Mouse (Mus musculus) thymus, postnatal 14 days (tissue): ENCODE data around the gene Fgf7.

ENCODE experiments used
- DNase-seq: peaks from one replicate; pipeline ENCODE4 v3.0.0; 2021

Gene Fgf7

DNA sequence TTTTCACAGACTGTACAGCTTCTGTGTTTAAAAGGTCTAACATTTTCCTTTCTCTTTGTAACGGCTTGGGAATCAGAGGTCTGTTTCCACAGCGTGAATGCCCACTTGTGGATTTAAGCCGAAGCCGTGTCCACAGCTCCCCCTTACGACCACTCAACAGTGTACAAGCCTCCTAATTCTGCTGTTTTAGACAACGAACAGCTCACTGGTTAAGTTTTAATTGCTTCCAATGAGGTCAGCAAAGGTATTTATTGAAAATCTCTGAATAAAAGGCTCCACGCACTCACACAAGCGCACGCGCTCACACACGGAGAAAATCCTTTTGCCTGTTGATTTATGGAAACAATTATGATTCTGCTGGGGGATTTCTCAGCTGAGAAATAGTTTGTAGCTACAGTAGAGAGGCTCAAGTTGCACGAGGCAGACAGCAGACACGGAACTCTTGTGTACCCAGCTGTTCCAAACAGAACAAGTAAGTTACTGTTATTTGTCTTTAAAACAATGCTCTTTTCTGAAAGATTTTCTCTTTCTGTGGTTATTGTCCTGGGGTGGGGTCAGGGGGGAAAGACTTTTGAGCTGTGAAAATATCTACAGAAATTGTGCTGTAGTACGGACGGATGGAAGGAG, at the start of gene Fgf7:
Gene Fgf7 (plus strand): TSS at position 280 of the 627 bp plus-strand sequence.
- DNase-seq = no peak

DNA sequence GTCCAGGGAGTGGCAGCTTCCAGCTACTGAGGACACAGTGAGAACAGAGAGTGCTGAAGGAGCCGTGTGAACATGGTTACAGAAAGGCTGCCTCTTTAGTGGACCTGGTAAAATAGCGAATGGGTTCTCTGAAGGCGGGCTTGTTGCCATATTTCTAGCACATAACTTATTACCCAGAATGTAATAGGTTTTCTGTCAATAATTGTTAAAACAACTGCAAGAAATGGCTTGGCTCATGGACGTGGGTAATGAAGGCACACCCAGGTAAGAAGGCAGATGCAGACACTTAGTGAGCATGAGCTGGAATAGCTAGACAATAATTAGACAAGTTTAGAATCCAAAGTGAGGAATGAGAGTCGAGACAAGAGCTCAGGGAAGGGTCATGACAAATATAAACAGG, 32.2 kb upstream of the Fgf7 start:
- no peak for DNase-seq

DNA sequence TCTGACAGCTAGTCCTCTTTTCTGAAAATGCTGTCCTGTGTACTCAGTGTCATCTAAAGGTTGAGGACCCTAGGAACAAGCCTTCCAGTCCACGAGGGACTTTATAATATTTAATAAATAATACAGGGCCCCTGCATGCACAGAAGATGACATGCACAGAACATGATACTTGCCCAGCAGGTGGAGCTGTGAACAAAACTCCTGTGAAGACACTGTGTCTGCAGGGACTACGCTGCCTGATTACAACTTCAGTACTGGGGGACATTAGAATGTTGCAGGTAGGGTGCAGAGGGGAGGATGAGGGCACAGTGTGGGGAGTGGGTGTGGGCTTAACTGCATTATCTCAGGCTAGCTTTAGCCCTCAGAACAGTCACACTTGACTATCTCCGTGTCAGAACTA, 28.4 kb upstream of the Fgf7 start:
- peak; percentile 48 for DNase-seq

DNA sequence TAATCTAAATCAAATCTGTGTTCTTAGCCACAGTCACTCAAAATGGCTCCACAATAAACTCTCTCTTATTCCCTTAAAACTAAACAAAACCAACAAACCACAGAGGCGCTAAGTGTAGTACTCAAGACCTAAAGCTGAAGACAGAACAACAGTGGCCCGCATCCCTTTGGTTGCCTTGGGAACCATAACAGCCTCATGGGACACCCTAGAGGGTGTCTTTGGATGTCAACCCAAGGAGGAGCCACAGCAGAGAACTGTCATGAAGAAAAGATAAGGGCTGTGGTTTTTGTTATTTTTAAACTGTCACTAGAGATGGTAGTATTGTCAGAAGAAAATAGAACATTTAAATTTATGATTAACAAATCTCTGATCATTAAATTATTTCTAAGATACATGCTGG, 27.7 kb upstream of the Fgf7 start:
- DNase-seq = no peak

DNA sequence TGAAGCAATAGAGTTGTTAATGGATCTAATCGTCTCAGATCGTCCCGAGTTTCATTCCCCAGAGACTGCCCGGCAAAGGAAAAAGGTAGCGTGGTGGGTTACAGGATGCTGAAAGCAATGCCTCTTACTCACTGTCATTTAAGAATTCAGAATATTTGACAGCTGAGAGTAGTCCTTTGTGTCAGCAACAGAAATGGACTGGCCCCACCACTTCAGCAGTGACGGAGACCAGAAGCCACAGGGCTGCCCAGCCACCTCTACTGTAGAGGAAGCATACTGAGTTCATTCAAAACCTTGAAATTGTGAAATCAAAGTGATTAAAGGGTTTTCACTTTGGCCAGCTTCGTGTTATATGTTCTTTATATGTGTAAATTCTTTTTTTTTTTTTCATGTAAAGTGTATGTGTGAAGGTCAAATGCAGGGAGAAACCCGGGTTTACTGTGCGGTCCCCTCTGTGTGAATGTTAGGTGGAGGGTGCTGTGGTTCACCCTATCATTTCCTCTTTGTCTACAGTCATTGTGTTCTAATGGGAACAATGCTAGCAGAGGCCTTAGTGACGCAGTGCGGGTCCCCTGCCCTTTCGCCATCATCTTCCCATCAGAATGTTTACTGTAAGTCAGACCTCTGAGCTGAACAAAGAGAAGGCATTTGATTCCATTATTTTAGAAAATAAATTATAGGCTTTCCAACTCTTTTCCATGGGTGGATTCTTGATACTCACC, 19.3 kb upstream of the Fgf7 start:
- no peak for DNase-seq

DNA sequence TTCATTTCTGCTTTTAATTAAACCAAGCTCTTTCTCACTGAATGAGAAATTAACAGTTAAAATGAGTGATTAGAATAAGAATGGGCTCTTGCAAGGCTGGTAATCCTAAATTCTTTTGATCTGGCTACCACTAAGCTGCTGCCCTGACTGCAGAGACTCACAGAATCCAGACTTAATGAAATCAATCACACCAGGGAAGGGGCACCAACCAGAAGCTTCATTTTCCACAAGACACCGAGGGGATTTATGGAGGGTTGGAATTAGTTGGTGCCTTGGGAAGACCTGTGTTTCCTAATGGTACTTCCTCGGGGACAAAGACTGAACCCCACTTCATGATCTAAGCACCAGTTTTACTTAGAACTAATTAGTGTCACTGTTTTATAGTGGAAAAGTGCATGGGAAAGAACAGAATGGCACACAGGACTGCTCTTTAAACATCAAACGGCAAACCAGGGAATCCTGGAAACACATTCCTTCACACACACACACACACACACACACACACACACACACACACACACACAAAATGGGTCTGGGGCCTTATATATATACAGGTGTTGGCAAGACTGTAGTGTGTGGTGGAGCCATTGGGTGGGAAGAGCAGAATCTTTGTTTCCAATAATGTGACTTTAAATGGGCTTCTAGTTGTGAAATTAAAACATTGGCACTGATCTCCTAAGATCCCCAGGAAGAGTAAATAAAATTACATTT, 18.5 kb upstream of the Fgf7 start:
- DNase-seq = no peak

DNA sequence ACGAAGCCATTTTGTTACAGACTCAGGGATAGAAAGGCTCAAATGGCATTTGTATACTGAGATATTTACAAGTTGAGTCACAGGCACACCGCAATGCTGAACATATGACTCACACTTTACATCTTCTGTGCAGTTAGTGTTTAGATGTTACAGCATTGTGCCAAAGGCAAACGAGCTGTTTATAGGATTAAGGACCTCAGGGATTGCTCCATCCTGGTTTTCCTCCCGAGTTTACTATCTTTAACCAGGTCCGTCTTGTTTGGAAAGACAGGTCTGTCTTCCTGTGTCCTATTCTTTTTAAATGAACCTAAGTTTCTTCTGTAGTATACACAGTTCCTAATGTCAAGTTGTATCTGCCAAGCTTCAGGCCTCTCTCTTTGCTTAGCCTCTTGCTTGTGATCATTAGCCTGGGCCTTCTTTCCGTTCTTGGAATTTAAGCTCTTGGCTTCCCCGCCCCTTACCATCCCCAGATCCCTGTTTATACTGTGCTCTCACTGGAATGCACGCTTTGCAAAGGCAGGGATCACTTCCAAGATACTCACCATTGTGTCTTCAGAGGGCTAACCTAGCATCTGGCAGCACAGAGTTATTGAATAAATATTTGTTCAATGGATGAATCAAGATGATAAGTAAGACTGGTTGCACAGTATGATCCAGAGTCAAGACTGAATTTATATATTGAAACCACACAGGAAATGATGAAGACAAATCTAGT, 3.1 kb upstream of the Fgf7 start:
- no peak for DNase-seq

DNA sequence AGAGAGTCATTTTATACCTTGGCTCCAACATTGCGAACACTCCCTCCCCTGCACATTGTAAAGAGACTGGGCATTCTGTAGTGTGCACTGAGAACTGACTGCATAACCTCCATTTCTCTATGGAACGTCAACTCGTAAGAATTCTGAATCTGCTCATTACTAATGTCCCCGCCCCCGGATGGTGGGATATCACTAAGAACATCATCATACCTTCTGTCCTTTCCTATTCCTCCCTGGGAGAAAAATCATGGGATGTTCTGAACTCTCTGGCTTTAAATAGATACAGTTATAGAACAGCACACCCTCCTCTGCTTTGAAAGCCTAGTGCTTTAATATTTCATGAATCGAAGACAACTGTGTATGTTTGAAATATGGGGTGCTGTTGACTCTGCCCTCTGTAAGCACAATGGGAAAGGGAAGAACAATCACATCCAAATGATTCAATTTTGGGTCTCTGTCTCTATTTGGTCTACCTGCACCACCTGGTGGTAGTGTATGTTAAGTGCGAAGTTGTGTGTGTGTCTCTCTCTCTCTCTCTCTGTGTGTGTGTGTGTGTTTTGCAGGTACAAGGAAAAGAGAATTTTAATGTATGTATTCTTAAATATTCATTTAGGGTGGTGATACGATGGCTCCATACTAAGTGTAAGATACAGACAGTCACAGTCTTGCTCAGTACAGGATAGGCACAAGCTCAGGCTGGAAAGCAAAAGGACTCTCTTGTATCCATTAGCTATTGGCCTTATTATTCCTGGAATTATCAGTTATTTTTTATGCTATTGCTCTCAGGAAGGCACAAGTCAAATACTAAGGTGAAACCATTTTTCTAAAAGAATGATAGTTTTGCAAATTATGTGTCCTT, 1.1 kb upstream of the Fgf7 start:
- peak; percentile 7 for DNase-seq

DNA sequence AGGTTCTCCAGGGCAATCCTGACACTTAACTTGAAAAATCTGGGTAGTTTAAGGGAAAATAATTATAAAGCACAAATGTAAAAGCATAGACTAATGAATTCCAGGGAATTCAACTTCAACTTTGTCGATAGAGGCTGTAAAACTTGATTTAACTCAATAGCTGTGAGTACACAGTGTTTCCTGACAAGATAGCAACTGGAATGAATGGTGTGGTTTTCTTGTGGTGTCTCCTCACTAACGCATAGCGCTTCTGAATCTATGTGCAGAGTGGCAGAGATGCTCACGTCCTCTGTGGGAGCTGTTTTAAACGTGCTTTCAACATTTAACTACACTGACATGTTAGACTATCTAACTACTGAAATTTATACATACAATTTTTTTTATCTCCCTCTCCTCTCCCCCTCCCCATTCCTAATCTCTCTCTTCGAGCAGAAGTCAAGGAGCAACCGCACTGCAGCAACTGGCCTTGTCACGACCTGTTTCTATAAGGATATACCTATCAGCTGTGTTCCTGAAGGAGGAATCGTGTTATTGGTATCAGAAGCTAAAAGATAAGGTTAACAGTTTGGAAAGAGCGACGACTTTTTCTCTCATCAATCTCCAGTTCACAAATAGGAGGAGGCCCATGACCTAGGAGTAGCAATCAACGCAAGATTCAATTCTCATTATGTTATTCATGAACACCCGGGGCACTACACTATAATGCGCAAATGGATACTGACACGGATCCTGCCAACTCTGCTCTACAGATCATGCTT, 734 bp downstream of the Fgf7 start:
- DNase-seq = no peak

DNA sequence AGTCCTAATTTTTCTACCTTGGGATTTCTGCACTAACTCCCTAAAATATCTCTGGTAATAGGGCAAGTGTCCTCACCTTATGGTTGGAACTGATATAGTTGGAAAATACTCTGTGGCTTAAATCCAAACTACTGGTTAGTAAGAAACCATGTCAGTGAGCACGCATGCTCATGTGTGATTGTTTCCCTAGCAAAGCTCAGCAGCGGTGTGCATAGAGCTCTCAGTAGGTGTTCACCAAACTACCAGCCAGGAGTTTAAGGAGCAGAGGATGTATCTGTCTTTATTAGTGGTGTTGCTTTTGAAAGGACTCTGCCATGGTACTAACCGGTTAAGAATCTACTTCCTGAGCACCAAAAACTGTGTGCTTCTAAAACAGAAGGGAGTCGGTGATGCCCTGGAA, 1.7 kb downstream of the Fgf7 start:
- no peak for DNase-seq

DNA sequence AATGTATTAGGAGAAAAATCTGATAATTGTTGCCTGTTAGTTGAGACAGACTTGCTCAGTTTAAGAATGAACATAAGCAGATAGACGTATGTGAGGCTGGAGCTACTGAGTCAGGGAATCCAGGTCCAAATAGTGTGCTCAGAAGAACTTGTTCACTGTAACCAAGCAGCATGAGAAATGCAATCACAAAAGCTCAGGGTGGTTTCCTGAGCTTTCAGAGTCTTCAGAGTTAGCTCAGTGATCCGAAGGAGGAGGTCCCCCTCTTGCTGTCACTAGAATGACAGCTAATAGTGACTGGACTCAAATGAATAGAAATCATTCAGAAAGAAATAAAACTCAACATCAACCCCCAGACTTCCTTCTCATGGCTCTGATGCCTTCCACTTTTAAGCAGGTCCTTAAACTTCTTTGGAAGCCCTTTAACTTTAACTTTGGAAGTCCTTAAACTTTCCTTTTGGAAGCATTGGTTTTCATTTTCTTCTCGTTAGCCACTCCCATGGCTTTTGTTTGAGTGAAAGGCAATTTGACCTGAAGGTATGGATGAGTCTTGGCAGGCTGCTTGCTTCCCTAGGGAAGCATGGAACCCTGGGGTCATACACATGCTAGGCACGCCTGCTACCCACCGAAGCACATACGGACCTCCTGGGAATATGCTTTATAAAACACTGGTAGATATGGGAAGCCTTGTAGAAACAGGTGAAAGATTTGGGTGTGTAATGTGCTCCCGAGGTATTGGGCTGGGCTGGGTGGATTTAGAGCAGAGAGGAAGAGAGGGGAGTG, 4.0 kb downstream of the Fgf7 start:
- DNase-seq = no peak

DNA sequence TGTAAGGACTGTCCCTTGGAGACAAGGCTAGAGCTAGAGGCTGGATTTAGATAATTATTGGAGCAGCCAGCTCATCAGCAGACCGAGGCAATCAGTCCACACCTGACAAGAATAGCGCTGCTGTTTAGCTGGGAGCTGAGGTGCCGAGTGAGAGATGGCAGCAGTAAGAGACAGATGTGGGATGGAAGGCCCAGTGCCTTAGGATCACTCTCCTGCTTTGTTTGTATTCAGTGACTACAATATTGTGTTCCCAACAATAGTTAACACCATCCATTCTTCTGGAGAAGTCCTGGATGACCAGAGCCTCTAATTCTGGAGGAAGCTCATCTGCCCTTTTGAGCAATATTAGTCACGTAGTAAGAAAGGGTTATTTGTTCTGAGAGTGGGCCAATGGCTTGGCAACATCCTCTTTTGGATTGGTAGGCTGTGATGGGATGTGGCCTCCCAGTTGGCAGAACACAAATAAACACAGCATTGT, 5.0 kb downstream of the Fgf7 start:
- no peak for DNase-seq

DNA sequence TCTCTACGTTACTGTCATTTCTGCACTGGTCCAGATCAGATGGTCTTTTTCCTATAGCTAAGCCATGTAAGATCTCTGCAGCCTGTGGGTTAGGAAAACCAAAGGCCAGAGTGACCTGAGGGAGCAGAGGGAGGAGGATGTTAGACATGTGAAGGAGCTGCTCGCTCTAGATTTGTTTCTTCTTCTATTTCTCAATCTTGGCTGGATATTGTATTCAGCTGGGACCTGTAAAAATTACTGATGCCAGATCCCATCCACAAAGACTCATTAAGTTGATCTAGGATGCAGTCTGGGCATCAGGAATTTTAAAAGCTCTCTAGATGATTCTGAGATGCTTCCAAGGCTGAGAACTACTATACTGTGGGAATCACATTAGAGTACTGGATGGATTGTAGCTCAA, 6.2 kb downstream of the Fgf7 start:
- no peak for DNase-seq

DNA sequence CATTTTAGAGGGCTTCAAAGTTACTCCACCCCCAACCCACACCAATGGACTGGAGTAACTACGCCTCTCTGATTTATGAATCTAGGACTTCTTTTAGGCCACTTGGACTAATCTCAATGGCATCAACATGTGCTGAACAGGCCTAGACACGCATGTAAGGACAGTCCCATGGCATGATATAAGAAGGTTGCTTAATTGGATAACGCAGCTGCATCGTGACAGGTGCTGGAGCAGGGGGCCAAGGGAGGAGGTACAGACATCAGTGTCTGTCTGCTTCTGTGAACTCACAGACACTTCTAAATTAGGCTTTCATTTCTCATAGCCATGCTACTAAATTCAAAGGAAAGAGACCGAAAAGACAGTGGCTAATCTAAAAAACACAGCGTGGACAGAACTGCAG, 6.8 kb downstream of the Fgf7 start:
- no peak for DNase-seq

DNA sequence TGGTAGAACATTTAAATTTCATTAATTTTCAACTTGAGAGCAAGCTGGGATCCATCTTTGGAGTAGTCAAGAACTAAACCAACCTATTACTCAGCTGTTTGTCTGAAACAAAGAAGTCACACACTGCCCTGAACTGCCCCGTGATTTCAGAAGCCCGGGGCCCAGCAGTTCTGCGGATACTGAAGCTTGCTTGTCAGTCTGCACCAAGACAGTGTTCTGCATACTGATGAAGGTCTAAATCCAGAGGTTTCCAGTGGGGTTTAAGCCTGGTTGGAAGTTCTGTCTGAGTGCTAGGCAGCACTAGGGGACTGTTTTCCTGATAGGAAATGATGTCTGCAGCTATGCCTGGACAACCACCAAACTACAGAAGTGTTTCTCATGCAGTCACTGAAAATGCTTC, 8.2 kb downstream of the Fgf7 start:
- no peak for DNase-seq

DNA sequence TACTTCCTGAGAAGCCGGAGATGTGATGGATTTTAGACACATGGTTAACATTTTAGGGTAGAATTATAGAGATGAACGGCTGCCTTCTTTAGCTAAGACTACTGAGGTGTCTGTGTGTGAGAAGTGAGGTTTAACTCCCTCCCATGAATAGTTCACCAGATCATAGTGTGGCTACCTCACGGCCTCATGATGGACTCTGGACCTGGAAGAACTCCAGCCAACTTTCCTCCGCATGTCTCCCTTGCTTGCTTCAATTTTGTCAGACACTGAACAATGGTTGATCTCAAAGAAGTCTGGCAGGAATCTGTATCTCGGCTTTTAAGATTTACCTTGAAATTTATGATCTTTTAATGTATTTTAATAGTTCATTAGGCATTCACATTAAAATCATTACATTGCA, 11.2 kb downstream of the Fgf7 start:
- DNase-seq = no peak

DNA sequence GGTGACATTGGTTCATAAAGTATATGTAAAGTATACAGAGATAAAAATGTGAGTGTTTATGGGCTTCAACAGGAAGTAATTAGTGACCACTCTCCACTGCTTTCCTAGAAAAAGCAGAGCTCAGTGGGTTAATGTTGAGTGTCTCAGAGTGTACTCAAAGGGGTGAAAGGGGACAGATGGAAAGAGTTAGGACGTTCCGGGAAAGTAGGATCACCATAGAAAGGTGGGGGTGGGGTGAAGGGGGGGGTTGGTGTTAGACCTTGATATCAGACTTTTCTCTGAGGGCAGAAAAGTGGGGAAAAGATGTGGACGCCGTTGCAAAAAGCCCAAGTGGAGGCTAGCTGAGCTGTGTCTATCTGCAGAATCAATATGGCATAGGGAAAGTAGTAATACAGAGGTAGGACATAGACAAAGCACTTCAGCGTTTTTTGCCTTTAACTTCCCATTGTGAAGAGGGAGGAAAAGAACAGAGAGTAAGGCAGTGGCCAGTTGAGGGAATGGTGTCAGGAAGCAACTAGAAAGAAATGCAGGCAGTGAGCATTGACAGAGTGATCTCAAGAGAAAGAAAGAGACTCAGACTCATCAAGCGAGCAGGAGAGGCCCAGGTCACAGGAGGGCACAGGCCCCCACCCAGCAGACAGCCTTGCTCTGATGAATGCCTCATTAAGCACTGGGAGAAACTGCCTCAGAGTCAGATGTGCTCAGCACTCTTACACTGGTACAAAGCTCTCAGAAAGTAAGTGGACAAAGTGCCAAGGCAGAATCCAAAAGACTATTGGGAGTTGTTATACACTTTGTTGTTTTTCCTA, 18.5 kb downstream of the Fgf7 start:
- DNase-seq = no peak

DNA sequence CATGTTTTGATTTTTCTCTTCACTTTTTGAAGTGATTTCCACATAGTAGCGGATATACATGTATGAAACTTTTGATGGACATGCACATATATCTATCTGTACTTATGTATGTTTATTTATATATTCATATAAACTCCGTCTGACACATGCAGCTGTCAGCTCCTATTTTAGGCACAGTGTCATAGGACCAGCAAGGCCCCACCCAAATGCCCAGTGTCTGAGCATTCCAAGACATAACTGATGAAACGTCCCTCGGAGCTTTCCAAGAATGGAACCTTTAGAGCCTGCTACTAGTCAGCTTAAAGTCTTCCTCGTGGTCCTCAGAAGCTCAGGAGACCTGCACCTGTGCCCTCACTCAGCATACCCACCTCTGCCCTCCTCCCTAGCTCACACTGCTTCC, 19.2 kb downstream of the Fgf7 start:
- DNase-seq = no peak

DNA sequence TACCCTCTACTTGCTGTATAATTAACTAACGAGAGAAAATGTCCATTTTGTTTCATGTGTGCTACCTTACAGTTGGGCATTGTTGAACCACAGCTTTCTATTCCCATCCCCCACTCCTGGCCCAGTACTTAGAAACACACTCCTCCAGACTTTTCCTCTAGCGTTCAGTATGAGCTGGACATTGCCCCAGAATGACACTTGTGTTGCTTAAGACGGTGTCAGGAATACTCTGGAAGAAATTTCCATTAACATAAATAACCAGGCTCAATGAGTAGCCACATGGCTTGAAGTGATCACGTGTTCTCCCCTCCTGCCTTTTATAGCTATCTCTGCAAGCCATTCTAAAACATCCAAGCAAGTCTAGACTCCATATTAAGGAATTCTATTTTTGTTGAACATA, 26.1 kb downstream of the Fgf7 start:
- no peak for DNase-seq
